Mouse (Mus musculus) CD8-positive naive resting alpha-beta T cell, adult 2 months (primary cell): ENCODE measurements at regions not wholly inside any gene's neighbourhood (a gene's known extent, or its start where the extent isn't known, plus 50 kb on each side); places are given as distances from the start of the nearest gene placed in this dataset.

Experiments used
- DNase-seq, 2 experiments: peaks; one replicate each; pipeline ENCODE4 v3.0.0; 2022; ENCODE audit warnings: low read depth in 2 of 2, low spot score in 2 of 2

GRCm38 (mm10) chr1:92341846-92342540 lies 131.7 kb downstream of the Ndufa10 start:
- DNase-seq, result no peak

DNA sequence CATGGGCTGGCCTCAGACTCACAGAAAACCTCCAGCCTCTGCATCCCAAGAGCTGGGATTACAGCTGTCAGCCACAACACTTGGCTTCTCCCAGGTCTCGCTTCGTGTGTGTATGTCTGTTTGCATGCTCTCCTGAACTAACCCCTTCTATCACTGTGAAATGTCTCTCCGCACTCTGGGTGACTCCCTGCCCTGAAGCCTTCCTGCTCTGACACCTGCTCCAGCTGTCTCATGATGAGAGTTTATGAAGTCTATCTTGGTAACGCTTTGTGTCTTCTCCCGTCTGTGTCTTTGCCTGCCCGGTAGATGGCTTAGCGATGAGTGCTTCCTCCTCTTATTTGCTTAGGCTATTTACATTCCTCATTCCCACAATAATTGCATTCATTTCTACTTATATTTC lies 133.0 kb downstream of the Ndufa10 start:
- DNase-seq, result no peak

- DNase-seq, result no peak
Observed at GRCm38 (mm10) chr1:92338589-92338988, 135.1 kb downstream of the Ndufa10 start.

GRCm38 (mm10) chr1:92337450-92337849 lies 136.2 kb downstream of the Ndufa10 start:
- DNase-seq, result no peak

GRCm38 (mm10) chr1:92332248-92332584 lies 136.7 kb upstream of the Hdac4 start:
- DNase-seq, result no peak

DNA sequence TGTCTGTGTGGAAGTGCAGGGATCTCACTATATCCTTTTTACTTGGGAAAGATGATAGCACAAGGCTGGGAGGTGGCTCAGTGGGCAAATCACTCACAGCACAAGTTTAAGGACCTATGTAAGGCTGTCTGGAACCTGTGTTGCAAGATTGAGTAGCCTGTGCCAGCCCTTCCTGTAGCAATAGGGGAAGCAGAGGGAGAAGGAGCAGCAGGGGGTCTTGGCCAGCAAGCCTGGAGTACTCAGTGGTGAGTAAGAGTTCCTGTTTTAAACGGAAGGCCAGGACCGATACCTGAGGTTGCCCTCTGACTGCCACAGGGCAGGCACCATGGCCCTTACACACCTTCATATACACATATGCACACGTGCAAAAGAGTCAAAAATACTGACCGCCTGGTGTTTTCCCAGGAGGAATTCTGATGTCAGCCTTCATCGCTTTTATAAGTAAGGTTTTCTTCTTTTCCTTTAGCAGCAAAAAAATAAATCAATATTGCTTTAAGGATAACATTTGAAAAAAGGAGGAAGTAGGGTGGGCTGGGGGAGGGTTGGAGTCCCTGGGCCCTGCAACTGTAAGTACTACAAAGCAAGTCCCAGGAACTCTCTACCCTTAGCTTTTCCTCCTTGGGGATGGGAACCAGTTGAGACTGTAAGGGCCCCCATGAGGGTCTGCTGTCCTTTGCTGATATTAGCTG lies 136.2 kb upstream of the Hdac4 start:
- no peak for DNase-seq

GRCm38 (mm10) chr1:92330181-92330580 lies 134.7 kb upstream of the Hdac4 start:
- no peak for DNase-seq

- no peak for DNase-seq
Observed at GRCm38 (mm10) chr1:92329491-92329890, 134.0 kb upstream of the Hdac4 start.

DNA sequence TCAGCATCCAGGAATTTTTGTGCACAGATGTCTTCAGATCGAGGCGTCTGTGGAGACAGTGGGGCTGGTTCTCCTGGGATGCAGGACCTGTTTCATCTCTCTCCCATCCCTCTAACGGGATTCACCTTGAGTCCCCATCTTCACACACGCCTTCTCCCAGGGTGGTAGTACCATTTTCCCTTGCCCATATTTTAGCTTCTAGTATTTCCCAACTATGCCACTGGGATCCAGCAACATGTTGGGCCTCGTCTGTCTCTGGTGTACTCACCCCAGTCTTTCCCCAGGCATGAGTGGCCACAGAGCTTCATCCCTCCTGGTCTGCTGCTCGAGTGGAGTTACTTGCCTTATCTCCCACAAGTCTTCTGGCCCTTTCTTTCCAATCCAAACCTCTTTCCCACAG lies 131.6 kb upstream of the Hdac4 start:
- no peak for DNase-seq

DNA sequence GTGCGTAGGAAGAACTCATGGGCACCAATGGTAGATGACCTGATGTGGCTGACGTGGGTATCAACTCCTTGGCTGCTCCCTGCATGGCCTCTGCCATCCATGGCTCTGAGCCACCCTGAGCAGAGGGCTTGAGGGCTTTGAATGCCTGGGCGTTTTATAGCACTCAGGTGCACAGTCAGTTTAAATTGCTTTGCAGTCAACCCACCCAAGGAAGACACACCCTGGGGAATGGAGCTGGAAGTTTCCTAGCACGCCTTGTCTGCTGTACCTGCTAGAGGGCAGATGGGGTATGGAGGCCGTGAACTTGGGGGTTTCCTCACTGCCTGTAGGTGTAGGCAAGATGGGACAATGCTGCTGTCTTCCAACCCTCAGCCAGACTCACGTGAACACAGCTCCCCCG lies 129.8 kb upstream of the Hdac4 start:
- no peak for DNase-seq

DNA sequence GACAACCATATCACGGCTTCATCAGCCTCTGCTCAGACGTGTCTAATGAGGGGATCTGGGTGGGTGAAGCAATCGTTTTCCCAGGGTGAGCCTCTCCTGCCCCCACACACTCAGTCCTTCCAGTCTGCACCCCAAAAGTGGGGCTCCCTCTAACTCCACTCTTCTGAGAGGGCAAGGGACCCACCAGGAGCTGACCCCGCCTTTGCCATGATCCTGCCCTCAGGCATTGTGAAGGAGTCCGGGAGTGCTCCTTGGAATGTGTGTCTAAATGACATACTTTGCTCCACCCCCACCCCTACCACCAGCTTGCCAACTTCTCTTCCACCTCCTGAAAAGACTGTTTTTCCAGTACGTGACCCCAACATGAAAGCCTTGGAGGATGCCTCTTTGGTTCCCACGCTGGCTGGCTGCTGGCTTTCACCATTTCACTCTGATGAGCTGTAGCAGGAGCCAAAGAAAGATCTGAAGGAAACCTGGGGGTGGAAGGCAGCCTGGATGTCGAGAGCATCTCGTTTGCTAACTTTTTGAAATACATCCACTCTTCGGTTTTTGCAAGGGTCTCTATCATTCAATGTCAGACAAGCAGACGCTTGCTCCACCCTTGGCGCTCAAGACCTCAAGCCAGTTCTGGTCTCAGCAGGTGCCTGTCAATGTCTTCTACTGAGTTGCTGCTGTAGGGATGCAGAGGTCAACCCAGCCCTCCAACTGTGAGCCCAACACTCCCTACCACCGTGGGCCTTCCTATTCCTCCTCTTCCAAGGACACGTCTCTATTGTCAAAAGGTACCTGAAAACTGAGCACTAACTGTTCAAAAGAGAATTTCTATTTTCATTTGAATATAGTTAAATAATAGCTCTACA lies 128.8 kb upstream of the Hdac4 start:
- no peak for DNase-seq

DNA sequence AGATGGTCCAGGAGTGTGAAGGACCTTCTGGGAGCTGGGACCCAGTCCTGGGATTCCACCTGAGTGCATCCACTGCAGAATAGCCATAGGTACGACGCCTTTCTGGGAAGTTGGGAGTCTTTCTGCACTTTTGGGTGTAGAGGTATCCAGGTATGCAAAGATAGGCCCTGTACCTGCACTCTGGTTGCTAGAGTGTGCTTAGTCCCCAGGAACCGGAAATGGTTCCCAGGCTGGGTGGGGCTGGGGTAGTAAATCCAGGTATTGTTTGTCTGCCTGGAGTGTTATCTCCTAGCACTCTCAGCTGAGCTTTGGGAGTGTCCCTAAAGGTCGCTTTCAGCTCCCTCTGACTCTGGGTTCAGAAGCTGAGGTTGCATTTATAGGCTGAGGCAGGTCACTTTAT lies 121.6 kb upstream of the Hdac4 start:
- no peak for DNase-seq

GRCm38 (mm10) chr1:92316191-92316723 lies 120.8 kb upstream of the Hdac4 start:
- DNase-seq, result no peak

DNA sequence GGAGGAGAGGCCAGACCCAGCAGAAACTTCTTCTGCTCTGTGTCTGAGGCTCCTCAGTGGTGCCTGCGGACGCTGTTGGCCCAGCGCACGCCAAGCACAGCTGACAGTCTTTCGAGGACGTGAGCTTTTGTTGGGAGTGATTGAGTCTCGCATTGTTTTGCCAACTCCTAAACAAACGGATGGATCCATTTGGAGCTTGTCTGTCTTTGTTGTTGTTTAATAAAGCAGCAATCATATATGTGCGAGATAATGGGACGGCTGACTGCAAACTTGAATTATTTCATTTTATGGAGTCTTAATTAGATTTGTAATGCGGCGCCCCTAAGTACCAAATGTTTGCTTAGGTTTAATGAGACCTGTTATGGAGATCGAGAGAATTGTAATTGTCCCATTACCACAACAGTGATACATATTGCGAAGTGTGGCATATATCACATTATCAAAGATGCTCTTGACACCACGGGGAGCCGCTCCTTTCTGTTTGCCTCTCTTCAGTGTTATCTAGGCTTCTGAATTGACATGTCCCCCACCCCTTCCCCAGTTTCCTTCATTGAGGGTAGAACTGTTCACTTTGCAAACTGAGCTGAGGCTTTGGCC lies 117.6 kb upstream of the Hdac4 start:
- no peak for DNase-seq

- no peak for DNase-seq
Observed at GRCm38 (mm10) chr1:92309883-92310282, 114.4 kb upstream of the Hdac4 start.

GRCm38 (mm10) chr1:92309381-92309780 lies 113.9 kb upstream of the Hdac4 start:
- DNase-seq, result no peak

GRCm38 (mm10) chr1:92308537-92308936 lies 113.0 kb upstream of the Hdac4 start:
- DNase-seq, result no peak

- DNase-seq, result no peak
Observed at GRCm38 (mm10) chr1:92306042-92306441, 110.5 kb upstream of the Hdac4 start.

- DNase-seq, result no peak
Observed at GRCm38 (mm10) chr1:92299041-92299440, 103.5 kb upstream of the Hdac4 start.

- no peak for DNase-seq
Observed at GRCm38 (mm10) chr1:92292681-92293380, 97.3 kb upstream of the Hdac4 start.

DNA sequence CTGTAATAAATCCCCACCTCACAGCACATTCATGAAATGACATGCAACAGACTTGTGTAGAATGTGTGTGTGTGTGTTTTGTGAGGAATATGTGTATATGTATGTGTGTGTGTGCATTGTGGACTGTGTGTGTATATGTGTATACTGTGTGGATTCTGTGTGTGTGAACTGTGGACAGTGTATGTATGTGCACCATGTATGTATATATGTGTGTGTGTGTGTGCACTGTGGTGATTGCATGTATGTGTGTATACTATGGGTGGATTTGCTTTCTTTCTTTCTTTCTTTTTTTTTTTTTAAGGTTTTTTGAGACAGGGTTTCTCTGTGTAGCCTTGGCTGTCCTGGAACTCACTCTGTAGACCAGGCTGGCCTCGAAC lies 91.5 kb upstream of the Hdac4 start:
- no peak for DNase-seq
